Mouse (Mus musculus) left cerebral cortex, postnatal 10 days (tissue): Measurements from ENCODE around the gene Pnpo. TPM values are rescaled to one million over a fixed set of nuclear protein-coding genes. Genes with fewer than 3 reads are reported as not detected.
A peak's percentile ranks its signal among the peaks of the same experiment; 100 is the strongest.

ENCODE experiments used
- DNase-seq, 2 experiments: peaks; one replicate each; pipeline ENCODE4 v3.0.0; 2021 to 2022; ENCODE audit warnings: low spot score in 2 of 2, mixed read lengths in 1 of 2; ENCODE audit errors: extremely low spot score in 1 of 2
- intact Hi-C: fragments of 180-260 bp; cut with DNase I; formaldehyde crosslinking; loops from one replicate; pipeline ENCODE4 v1.15.1; 2025
- total RNA-seq, 2 experiments: library from RNA; stranded (reverse); gene quantifications; 2 replicates each; pipeline ENCODE4 v1.2.3; 2021

Gene Pnpo
- total RNA-seq, 2 experiments from 2014 or later: 30.9 to 32.6 TPM

GRCm38 (mm10) chr11:96973426-96973964 is 29.7 kb upstream of the Pnpo start:
- DNase-seq: no peak
- intact Hi-C loops: no loop called here

DNA sequence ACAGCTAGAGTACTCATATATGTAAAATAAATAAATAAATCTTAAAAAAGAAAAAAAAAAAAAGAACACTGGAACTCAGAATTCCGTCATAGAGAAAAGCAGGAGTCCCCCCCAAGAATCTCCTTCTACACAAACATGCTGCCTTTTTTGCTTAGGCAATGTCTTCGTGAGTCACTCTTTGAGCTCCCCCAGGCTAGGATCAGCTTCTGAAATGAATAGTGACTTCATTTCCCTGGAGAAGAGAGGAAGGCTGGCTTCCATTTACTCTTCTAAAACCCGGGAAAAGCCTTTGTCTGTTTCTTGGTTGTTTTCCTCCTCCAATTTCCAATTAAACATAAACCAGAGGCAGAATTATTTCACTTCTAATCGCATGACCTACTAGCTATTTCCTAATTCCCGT is 29.1 kb upstream of the Pnpo start:
- intact Hi-C loops: no loop called here
- DNase-seq: no peak

DNA sequence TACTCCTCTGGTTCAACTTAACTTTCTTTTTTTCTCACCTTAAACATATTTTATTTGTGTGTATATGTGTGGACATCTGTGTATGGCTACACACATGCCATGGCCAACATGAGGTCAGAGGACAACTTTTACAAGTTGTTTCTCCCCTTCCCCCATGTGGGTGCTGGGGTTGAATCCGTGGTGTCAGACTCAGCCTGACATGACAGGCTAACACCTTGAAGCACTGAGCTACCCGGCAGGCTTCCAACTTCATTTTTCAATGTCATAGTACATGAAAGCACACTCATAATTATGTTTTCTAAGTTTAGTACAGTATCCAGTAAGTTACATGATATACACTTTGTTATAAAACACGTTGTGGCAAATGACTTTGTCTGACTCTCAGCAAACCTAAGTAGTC is 26.6 kb upstream of the Pnpo start:
- no peak for DNase-seq
- intact Hi-C loops: no loop called here

DNA sequence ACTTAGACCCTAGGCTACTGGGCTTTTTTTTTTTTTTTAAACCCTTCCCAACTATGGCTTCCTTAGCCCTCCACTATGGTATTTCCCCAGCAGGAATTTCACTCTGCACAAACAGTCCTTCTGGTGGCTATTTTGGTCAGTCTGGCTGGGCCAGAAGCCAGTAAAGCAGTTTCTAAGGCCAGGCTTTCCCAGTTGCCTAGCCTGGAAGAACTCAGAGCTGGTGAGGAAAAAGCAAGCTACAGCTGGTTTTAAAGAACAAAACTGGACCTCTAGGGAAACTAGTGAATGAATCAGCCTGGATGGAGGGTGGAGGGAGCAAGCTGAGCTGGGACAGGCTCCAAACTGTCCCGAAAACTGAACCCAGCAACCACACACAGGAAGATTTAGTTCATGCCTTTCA is 26.0 kb upstream of the Pnpo start:
- intact Hi-C loops: loop anchor here (10.0 kb wide), 1 partner anchor 105 kb away; no protein-coding TSS in a partner anchor
- peak; percentile 54 to 66 for DNase-seq

DNA sequence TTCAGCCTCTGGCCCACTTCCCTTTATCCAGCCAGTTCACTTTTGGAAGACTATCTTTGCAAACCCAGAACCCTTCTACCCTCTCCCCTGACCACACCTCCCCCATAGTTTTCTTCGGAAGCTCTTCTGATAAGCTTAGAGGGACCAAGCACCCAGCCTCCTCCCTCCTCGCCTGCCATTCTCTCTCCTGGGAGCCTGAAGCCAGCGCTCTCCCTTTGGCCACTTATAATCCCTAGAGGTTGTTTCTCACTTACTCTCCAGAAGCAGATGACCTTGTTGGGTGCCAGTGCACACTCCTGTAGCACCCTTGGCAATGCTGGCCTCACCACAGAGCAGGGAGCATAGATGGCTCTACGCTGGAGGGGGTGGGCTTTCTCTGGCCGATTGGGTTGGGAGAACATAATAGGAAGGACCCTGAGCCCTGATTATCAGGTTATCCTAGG is 25.5 kb upstream of the Pnpo start:
- intact Hi-C loops: loop anchor here (10.0 kb wide), 1 partner anchor 104 kb away; no protein-coding TSS in a partner anchor
- no peak for DNase-seq

DNA sequence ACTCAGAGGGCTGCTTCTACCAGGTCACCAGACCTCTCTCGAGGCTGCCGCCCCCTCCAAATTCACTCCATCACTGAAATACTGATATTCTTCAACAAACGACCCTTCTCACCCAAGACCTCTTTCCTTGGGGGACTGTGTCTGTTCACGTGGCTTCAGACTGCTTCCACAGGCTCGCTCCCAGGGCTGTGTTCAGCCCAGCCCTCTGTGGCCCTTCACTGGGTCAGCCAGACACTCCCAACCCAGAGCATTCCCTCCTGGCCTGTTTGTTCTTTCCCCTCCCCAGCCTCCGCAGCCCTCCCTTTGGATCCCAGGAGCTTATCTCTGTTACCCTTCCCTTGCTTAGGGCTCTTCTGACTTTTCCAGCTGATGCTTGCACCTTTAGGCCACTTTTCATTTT is 24.7 kb upstream of the Pnpo start:
- intact Hi-C loops: loop anchor here (10.0 kb wide), 1 partner anchor 104 kb away; no protein-coding TSS in a partner anchor
- no peak for DNase-seq

DNA sequence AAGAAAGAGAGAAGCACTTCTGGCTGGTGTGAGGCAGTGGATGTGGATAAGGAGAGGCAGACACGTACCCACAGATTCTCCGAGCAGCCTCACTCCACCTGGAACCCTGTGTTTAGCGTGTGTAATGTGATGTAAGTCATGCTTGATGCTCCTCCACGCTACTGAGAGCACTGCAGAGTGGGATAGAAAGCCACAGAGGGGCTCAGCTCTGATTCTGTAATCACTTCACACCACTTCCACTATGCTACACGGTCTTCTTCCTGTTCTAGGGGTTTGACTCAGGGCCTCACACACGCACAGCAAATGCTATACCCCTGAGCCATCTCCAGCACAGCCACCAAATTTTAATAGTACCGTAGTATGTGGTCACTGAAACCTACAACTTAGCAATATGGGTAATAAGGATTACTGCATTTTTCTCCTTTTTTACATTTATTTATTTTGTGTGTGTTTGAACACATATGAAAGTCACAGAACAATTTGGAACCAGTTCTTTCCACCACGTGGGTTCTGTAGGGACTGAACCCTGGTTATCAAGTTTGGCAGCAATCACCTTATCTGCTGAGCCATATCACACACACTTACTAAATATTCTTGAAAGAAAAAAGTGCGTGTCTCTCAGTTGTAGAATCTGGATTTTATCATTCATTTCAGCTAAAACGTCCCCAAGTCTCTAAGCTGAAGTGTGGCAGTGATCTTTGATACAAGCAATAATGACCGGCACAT is 23.9 kb upstream of the Pnpo start:
- DNase-seq: no peak
- intact Hi-C loops: loop anchor here (10.0 kb wide), 1 partner anchor 103 kb away; no protein-coding TSS in a partner anchor

GRCm38 (mm10) chr11:96966914-96967543 is 23.2 kb upstream of the Pnpo start:
- no peak for DNase-seq
- intact Hi-C loops: loop anchor here (10.0 kb wide), 1 partner anchor 102 kb away; no protein-coding TSS in a partner anchor

DNA sequence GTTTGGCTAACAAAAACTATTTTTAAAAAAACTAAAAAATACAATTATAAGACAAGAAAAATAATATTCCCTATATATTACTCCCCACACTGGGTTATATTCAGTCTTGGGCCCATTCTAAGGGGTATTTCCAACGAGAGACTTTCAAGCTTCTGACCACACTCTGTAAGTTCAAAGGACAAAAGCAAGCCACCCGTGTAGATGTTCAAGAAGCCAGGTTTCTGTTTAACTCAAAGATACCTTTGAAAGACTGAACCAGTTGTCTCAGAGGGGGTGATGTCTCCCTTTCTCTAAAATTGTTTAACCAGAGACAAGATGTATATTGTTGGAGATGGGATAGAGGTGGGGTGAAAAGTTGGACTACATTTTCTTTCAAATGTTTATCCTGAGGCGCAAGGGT is 22.4 kb upstream of the Pnpo start:
- intact Hi-C loops: loop anchor here (10.0 kb wide), 1 partner anchor 101 kb away; no protein-coding TSS in a partner anchor
- no peak for DNase-seq

GRCm38 (mm10) chr11:96963580-96963979 is 19.8 kb upstream of the Pnpo start:
- intact Hi-C loops: loop anchor here (2.0 to 10.0 kb wide), 2 partner anchors 47 to 99 kb away; partner anchors contain the start of gene Cdk5rap3
- DNase-seq: peak; percentile 85 to 90

GRCm38 (mm10) chr11:96957061-96957805 is 13.4 kb upstream of the Pnpo start:
- intact Hi-C loops: no loop called here
- DNase-seq: no peak

DNA sequence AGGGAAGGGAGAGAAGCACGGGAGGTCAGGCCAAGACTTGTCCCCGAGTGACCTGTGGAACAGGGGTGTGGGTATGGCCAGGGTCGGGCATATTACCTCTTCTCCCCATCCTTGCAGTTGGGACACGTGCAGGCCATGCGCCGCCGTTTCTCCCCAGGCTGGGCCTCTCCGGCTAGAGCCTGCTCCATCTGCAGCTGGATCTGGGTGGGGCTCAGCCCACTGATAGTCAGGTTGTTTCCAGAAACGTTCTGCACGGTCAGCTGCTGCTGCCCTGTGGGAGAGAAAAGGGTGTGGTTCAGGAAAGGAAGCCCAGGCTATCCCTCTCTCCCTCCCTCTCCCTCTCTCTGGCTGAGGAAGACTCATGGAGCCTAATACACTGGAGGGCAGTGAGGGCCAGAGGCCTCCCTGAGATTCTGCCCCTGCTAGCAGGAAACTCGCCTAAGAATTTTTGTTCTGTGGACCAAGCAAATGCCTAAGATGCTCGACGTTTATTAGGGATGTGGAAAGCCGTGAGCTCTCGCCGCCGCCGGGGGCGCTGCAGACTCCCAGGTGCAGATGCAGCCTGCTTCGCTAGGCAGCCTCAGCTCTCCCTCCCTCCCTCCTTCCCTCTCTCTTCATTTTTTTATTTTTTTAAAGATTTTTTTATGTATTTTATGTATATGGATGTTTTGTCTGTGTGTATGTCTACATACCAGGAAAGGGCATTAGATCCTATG is 12.4 kb upstream of the Pnpo start:
- intact Hi-C loops: no loop called here
- no peak for DNase-seq

DNA sequence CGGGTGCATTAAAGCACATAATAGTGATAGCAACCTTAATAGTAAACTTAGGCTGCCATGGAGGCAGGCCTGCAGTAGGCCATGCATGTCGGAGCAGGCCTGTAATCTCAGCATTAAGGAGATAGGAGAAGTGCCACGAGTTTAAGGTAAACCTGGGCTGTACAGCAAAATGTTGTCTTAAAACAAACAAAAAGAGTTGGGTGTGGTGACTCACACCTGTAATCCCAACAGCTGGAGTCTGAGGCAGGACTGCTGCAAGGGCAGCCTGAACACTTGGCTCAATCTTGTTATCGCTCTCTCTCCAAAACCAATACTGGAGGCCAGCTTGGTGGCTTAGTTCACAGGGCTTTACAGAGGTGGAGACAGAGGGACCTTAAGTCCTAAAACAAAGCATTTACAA is 11.3 kb upstream of the Pnpo start:
- intact Hi-C loops: no loop called here
- DNase-seq: no peak

DNA sequence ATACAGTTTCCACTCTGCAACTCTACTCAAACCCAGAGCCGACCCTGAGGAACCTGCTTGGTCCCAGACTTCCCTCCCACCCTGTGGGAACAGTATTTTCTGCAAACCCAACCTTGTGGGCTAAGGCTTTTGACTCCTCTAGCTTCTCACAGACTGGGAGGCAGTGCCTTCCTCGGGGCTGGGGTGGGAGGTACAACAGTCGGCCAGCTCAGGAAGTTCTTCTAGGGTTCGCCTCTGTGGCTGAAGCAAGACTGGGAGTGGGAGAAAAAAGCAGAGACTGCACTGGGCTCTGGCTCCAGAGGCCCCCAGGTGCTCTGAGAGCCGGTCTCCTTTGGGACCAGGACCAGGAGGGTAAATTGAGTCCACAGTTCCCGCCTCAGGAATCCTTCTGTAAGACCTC is 9.1 kb upstream of the Pnpo start:
- intact Hi-C loops: no loop called here
- no peak for DNase-seq

DNA sequence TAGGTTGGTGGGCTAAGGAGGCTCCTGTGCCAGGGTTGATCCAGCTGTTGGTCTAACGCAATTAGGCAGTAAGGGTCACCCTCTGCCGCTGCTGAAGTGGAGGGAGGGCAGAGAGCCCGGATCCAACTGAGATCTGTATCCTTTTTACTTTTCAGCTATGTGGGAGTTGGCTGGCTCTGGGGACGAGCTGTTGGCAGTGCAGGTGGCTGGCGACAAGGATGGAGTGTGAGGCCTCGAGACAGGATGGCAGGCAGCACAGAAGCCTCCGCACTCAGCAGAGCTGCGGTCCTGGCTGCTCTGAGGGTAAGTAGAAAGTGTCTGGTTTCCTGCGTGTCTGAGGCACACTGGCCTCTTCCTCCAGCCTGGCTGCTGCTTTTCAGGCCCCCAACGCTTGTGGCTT is 8.6 kb upstream of the Pnpo start:
- intact Hi-C loops: no loop called here
- DNase-seq: no peak

DNA sequence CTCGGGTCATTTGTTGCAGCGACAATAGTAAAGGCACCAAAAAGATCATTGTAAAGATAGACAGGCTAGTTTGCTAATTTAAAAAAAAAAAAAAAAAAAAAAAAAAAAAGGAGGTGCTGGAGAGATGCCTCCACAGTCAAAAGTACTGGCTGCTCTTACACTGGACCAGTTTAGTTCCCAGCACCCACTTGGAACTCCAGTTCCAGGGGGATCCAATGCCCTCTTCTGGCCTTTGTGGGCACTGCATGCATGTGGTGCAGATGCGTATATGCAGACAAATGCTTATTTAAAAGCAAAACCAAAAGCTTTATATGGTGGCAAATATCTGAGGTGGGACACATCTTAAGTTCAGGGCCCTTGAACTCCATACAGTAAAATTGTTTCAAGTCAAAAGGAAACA is 7.0 kb upstream of the Pnpo start:
- DNase-seq: no peak
- intact Hi-C loops: no loop called here

GRCm38 (mm10) chr11:96947849-96948248 is 4.1 kb upstream of the Pnpo start:
- intact Hi-C loops: no loop called here
- DNase-seq: no peak

DNA sequence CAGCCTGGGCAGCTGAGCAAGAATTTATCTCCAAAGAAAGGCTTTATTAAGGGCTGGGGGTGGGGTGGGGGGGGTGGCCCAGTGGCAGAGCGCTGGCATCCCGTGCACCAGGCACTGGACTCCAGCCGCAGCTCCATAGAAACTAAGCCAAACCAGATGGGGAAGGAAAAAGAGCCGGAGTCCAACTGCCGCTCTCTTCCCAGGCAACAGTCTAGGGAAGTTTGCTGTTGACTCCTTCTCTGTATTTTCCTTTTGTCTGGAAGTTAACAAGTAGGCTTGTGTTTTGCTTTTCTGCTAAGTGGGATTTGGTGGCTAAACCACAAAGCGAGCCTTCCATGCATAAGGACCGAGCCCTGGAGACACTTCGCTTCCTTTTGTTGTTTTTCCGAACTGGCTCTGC is 2.7 kb upstream of the Pnpo start:
- no peak for DNase-seq
- intact Hi-C loops: no loop called here
